Mouse (Mus musculus): ENCODE results near the gene Dppa3. TPM values are rescaled to one million over a fixed set of nuclear protein-coding genes. Genes with fewer than 3 reads are reported as not detected.

Gene Dppa3
- polyA plus RNA-seq (2015; fragmentation: Nextera tagmentation; extraction: Ambion mirVana), result not detected in 2 replicates

DNA sequence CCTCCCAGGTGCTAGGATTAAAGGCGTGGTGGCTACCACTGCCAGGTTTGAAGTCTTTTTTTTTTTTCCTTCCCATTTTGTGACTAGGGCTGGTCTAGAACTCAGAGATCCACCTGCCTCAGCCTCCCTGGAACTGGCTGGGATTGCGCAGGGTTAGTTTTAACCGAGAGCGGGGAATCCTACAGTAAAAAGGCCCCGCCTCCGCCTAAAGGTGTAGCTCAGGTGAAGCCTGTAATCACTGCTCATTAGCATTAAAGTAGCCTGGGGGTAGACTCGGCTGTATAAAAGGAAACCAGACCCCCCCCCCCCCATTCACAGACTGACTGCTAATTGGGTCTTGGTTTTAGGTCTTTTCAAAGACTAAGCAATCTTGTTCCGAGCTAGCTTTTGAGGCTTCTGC lies at the start of gene Dppa3:
TSS of gene Dppa3 (plus strand) at position 301 of the 400 bp plus-strand sequence.
- no peaks in the 10 kb centered on the region for H3K36me3 ChIP-seq (ENCODE audit: control insufficient read depth, insufficient read depth, low read length)
- no peak within 1 kb of the TSS for H3K9ac ChIP-seq (ENCODE audit: low read depth, low read length)
- H3K27ac ChIP-seq (ENCODE audit: low read depth, low read length), result no peak within 1 kb of the TSS
- 93% methylated on average over 8 of the region's 8 CpGs for WGBS
- peak within 1 kb of the TSS; percentile 40; the same call in 1 of the 2 replicates for H3K4me2 ChIP-seq (ENCODE audit: low read length)
- no peaks in the 10 kb centered on the region for H3K27me3 ChIP-seq (replicated peaks; ENCODE audit: control insufficient read depth, insufficient read depth, low read length)
- no peaks in the 10 kb centered on the region for H3K4me1 ChIP-seq (ENCODE audit: control insufficient read depth, insufficient read depth, low read depth, low read length)
- no peak within 1 kb of the TSS for H3K4me3 ChIP-seq (ENCODE audit: low read length)
- no peaks in the 10 kb centered on the region for H3K9me3 ChIP-seq (ENCODE audit: control insufficient read depth, low read length)
- ATAC-seq, result no peak

DNA sequence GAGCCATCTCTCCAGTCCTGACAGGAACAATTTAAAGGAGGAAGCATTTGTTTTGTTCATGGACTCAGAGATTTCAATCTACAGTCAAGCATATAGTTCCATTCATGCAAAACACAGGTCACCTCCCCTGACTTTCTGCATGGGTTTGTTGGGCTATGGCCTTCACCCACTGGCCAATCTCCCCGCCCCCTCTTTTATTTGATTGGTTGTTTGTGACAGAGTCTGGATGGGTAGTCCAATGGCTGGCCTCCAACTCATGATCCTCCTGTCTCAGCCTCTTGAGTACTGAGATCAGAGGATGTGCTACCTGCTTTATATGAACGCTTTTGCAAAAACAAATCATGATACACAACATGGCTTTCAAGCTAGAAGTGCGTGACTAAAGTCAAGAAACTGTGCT lies 49.2 kb upstream of the Dppa3 start:
- Histone ChIP-seq H3K27ac (ENCODE audit: low read depth, low read length) (no peak overlapping the region), H3K4me1 (ENCODE audit: control insufficient read depth, insufficient read depth, low read depth, low read length) (no peaks in the 10 kb centered on the region), H3K27me3 (replicated peaks; ENCODE audit: control insufficient read depth, insufficient read depth, low read length) (no peaks in the 10 kb centered on the region), H3K36me3 (ENCODE audit: control insufficient read depth, insufficient read depth, low read length) (no peaks in the 10 kb centered on the region), H3K9me3 (ENCODE audit: control insufficient read depth, low read length) (no peaks in the 10 kb centered on the region), H3K9ac (ENCODE audit: low read depth, low read length) (no peak overlapping the region), H3K4me3 (ENCODE audit: low read length) (no peak overlapping the region), H3K4me2 (ENCODE audit: low read length) (no peak overlapping the region)
- ATAC-seq, result no peak
- 88% methylated on average over 3 of the region's 3 CpGs for WGBS

DNA sequence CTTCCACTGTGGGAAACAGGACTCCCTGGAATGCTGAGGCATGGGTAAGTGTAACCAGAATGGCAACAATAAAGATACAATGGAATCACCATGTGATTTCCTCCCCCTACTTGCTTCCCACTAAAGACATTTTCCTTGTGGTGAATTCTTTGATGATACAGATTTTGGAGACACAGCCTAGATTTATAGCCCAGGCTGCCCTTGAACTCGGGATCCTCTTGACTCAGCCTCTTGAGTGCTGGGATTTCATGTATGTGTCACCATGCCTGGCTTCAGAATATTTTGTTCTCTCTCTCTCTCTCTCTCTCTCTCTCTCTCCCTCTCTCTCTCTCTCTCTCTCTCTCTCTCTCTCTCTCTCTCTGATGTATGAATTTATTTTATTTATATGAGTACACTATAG lies 47.1 kb upstream of the Dppa3 start:
- Histone ChIP-seq H3K27ac (ENCODE audit: low read depth, low read length) (no peak overlapping the region), H3K9me3 (ENCODE audit: control insufficient read depth, low read length) (no peaks in the 10 kb centered on the region), H3K9ac (ENCODE audit: low read depth, low read length) (no peak overlapping the region), H3K4me3 (ENCODE audit: low read length) (no peak overlapping the region), H3K27me3 (replicated peaks; ENCODE audit: control insufficient read depth, insufficient read depth, low read length) (no peaks in the 10 kb centered on the region), H3K4me2 (ENCODE audit: low read length) (no peak overlapping the region), H3K4me1 (ENCODE audit: control insufficient read depth, insufficient read depth, low read depth, low read length) (no peaks in the 10 kb centered on the region), H3K36me3 (ENCODE audit: control insufficient read depth, insufficient read depth, low read length) (no peaks in the 10 kb centered on the region)
- WGBS, result 85% methylated on average over 1 of the region's 1 CpGs
- no peak for ATAC-seq

DNA sequence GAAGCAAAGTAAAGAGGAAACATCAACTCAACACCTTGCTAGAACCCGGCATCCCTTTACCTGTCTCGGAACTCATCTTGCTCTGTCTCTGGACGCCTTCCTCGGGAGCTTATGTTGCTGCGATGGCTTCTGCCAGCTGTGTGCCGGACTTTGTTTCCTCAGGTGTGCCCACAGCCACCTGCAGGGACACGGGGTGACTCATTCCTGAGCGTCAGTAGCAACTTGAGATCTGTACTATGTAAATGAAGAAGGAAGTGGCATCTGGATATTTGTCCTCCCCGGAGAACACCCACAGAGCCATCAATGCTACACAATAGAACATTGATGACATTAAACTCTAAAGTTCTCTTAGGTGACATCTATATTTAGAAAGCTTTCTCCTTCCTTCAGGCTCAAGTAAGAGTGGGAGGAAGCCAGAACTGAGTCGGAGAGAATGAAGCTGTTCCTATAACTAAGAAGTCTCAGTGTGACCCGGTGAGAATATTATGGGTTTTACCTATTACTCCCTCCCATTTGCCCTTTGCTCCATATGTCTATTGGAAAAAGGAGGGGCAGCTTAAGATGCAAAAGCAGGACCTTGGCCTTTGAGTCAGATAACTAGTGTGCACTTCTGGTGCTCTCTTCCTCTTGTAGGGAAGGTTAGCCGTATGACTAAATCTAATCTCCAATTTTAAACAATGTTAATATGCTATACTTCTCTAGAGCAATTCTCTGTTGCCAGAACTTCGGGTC lies 35.0 kb upstream of the Dppa3 start:
- Histone ChIP-seq H3K9ac (ENCODE audit: low read depth, low read length) (no peak overlapping the region), H3K4me3 (ENCODE audit: low read length) (no peak overlapping the region), H3K4me2 (ENCODE audit: low read length) (no peak overlapping the region), H3K4me1 (ENCODE audit: control insufficient read depth, insufficient read depth, low read depth, low read length) (no peaks in the 10 kb centered on the region), H3K36me3 (ENCODE audit: control insufficient read depth, insufficient read depth, low read length) (no peaks in the 10 kb centered on the region), H3K27me3 (replicated peaks; ENCODE audit: control insufficient read depth, insufficient read depth, low read length) (no peaks in the 10 kb centered on the region), H3K9me3 (ENCODE audit: control insufficient read depth, low read length) (no peaks in the 10 kb centered on the region), H3K27ac (ENCODE audit: low read depth, low read length) (no peak overlapping the region)
- WGBS, result 85% methylated on average over 13 of the region's 13 CpGs
- no peak for ATAC-seq

DNA sequence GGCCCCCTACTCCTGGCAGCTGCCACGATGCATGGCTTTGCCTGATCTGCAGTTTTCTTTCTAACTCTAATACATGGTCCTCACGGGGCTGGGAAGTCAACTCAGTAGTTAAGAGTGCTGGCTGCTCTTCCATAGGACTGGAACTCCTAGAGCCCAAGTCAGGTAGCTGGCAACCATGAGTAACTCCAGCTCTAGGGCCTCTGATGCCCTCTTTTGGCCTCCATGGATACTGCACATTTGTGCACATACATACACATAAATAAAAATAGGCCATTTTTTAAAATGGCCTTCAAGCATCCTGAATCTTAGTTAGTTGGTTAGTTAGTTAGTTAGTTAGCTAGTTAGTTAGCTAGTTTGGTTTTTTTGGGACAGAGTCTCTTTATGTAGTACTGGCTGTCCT lies 33.3 kb upstream of the Dppa3 start:
- no peaks in the 10 kb centered on the region for H3K4me1 ChIP-seq (ENCODE audit: control insufficient read depth, insufficient read depth, low read depth, low read length)
- H3K9ac ChIP-seq (ENCODE audit: low read depth, low read length), result no peak overlapping the region
- no peak for ATAC-seq
- no peak overlapping the region for H3K4me2 ChIP-seq (ENCODE audit: low read length)
- no peaks in the 10 kb centered on the region for H3K27me3 ChIP-seq (replicated peaks; ENCODE audit: control insufficient read depth, insufficient read depth, low read length)
- H3K27ac ChIP-seq (ENCODE audit: low read depth, low read length), result no peak overlapping the region
- no peaks in the 10 kb centered on the region for H3K36me3 ChIP-seq (ENCODE audit: control insufficient read depth, insufficient read depth, low read length)
- WGBS, result 90% methylated on average over 2 of the region's 2 CpGs
- no peak overlapping the region for H3K4me3 ChIP-seq (ENCODE audit: low read length)
- H3K9me3 ChIP-seq (ENCODE audit: control insufficient read depth, low read length), result no peaks in the 10 kb centered on the region

DNA sequence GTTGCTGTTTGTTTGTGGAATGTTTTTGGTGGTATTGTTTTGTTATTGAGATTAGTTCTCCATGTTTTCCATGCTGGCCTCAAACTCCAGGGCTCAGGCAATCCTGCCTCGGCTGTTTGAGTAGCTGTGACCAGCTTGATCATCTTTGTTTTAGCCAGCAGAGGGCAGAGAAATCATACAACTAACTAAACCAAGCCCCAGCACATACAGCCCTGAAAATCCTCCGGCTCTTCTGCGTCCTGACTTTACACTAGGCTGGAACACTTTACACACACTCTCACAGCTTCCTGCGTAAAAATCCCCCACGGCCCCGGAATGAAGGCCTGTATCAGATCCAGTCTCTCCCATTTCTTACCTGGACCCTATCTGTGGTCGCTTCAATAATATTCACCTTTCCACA lies 30.6 kb upstream of the Dppa3 start:
- no peak overlapping the region for H3K4me3 ChIP-seq (ENCODE audit: low read length)
- no peaks in the 10 kb centered on the region for H3K9me3 ChIP-seq (ENCODE audit: control insufficient read depth, low read length)
- H3K4me1 ChIP-seq (ENCODE audit: control insufficient read depth, insufficient read depth, low read depth, low read length), result no peaks in the 10 kb centered on the region
- no peaks in the 10 kb centered on the region for H3K27me3 ChIP-seq (replicated peaks; ENCODE audit: control insufficient read depth, insufficient read depth, low read length)
- WGBS, result 29% methylated on average over 7 of the region's 7 CpGs
- no peak overlapping the region for H3K9ac ChIP-seq (ENCODE audit: low read depth, low read length)
- no peak overlapping the region for H3K27ac ChIP-seq (ENCODE audit: low read depth, low read length)
- peak; percentile 87 for ATAC-seq
- no peaks in the 10 kb centered on the region for H3K36me3 ChIP-seq (ENCODE audit: control insufficient read depth, insufficient read depth, low read length)
- H3K4me2 ChIP-seq (ENCODE audit: low read length), result no peak overlapping the region

DNA sequence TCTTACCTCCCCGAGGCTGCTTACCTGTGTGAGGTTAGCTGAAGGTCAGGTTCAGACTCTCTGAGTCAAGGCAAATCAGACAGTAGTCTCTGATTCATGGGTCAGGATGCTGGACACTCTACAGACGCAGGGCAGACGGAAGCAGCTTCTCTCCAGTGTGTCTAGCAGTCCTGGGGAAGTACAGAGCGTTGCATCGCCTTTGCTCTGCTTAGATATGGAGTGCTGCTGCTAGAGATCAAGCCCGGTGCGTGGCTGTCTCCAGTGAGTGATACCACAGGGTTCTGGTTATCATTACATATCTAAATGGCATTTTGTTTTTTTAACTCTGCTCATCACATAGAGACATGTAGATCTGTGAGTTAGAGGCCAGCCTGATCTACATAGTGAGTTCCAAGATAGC lies 29.6 kb upstream of the Dppa3 start:
- ATAC-seq, result no peak
- no peak overlapping the region for H3K27ac ChIP-seq (ENCODE audit: low read depth, low read length)
- H3K27me3 ChIP-seq (replicated peaks; ENCODE audit: control insufficient read depth, insufficient read depth, low read length), result no peaks in the 10 kb centered on the region
- no peak overlapping the region for H3K4me3 ChIP-seq (ENCODE audit: low read length)
- no peaks in the 10 kb centered on the region for H3K9me3 ChIP-seq (ENCODE audit: control insufficient read depth, low read length)
- WGBS, result 87% methylated on average over 7 of the region's 7 CpGs
- H3K9ac ChIP-seq (ENCODE audit: low read depth, low read length), result no peak overlapping the region
- no peaks in the 10 kb centered on the region for H3K4me1 ChIP-seq (ENCODE audit: control insufficient read depth, insufficient read depth, low read depth, low read length)
- H3K4me2 ChIP-seq (ENCODE audit: low read length), result no peak overlapping the region
- H3K36me3 ChIP-seq (ENCODE audit: control insufficient read depth, insufficient read depth, low read length), result no peaks in the 10 kb centered on the region

DNA sequence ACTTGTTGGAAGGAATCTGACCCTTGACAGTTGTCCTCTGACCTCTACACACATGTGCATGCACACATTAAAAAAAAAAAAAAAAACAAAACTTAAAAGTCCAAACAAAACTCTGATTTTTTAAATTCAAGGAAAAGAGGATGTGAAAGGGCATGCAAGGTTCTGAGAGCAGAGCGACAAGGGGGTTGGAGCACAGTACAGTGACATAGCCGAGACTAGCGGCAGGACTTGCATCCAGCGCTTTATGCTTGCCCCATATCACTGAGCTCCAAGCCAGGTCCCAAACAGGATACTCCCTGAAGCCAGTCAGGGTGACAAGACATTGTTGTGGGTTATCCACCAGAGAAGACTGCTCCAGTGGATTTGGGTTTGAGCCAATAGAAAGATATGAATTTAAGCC lies 28.2 kb upstream of the Dppa3 start:
- H3K36me3 ChIP-seq (ENCODE audit: control insufficient read depth, insufficient read depth, low read length), result no peaks in the 10 kb centered on the region
- H3K4me3 ChIP-seq (ENCODE audit: low read length), result no peak overlapping the region
- H3K4me1 ChIP-seq (ENCODE audit: control insufficient read depth, insufficient read depth, low read depth, low read length), result peaks cover 5% of the 10 kb centered on the region
- no peaks in the 10 kb centered on the region for H3K9me3 ChIP-seq (ENCODE audit: control insufficient read depth, low read length)
- no peak overlapping the region for H3K27ac ChIP-seq (ENCODE audit: low read depth, low read length)
- ATAC-seq, result no peak
- H3K4me2 ChIP-seq (ENCODE audit: low read length), result no peak overlapping the region
- H3K9ac ChIP-seq (ENCODE audit: low read depth, low read length), result no peak overlapping the region
- WGBS, result 95% methylated on average over 4 of the region's 4 CpGs
- no peaks in the 10 kb centered on the region for H3K27me3 ChIP-seq (replicated peaks; ENCODE audit: control insufficient read depth, insufficient read depth, low read length)

DNA sequence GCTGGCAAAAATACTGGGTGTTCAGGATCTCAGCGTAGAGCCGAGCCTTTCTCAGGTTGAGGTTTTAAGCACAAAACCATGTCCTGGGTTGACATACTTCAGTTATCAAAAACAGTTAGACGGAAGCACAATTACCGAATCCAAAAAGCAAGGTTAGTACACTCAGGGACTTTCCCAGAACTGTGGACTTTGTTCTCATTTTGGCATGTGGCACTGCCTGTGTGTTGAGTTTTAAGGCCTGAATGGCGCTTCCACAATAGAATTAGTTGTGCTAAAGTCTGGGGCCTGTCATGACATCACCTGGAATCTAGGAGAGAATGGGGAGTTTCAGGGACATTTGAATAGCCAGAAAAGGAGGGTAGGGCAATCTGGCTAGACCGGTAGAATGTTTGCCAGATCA lies 27.8 kb upstream of the Dppa3 start:
- peaks cover 5% of the 10 kb centered on the region for H3K4me1 ChIP-seq (ENCODE audit: control insufficient read depth, insufficient read depth, low read depth, low read length)
- no peak overlapping the region for H3K4me3 ChIP-seq (ENCODE audit: low read length)
- no peaks in the 10 kb centered on the region for H3K9me3 ChIP-seq (ENCODE audit: control insufficient read depth, low read length)
- H3K4me2 ChIP-seq (ENCODE audit: low read length), result no peak overlapping the region
- H3K36me3 ChIP-seq (ENCODE audit: control insufficient read depth, insufficient read depth, low read length), result no peaks in the 10 kb centered on the region
- no peak overlapping the region for H3K27ac ChIP-seq (ENCODE audit: low read depth, low read length)
- 80% methylated on average over 6 of the region's 6 CpGs for WGBS
- ATAC-seq, result no peak
- no peak overlapping the region for H3K9ac ChIP-seq (ENCODE audit: low read depth, low read length)
- H3K27me3 ChIP-seq (replicated peaks; ENCODE audit: control insufficient read depth, insufficient read depth, low read length), result no peaks in the 10 kb centered on the region

Measured in hindbrain, embryonic 16.5 days (tissue).